Mouse (Mus musculus) ES-E14 (cell line): ENCODE data around the gene Yy1.

Experiments
- CHD2 ChIP-seq: IDR thresholded peaks from 2 replicates; pipeline ENCODE4 v1.6.1; 2014; ENCODE audit warnings: mild to moderate bottlenecking, low read depth, low read length, inconsistent platforms
- HCFC1 ChIP-seq: IDR thresholded peaks from 2 replicates; pipeline ENCODE4 v1.6.1; 2012; ENCODE audit warnings: low read length, inconsistent platforms, borderline replicate concordance; ENCODE audit not compliant: insufficient read depth
- MAFK ChIP-seq: IDR thresholded peaks from 2 replicates; pipeline ENCODE4 v1.6.1; 2014; ENCODE audit warnings: mild to moderate bottlenecking, low read depth, low read length, inconsistent platforms; ENCODE audit not compliant: insufficient read depth
- ZC3H11A ChIP-seq: IDR thresholded peaks from 2 replicates; pipeline ENCODE4 v1.6.1; 2012; ENCODE audit warnings: low read depth, mild to moderate bottlenecking, inconsistent platforms, low read length, borderline replicate concordance

GRCm38 (mm10) chr12:108759266-108759665 lies 33.5 kb upstream of the Yy1 start:
- no peak for TF ChIP-seq HCFC1
- TF ChIP-seq MAFK, result no peak
- TF ChIP-seq CHD2, result no peak
- no peak for TF ChIP-seq ZC3H11A
